Mouse (Mus musculus): Measurements from ENCODE around the gene Coq3. TPM values are rescaled to one million over a fixed set of nuclear protein-coding genes. Genes with fewer than 3 reads are reported as not detected.

Coq3 gene
- 11.0 TPM for polyA plus RNA-seq (2014; fragmentation: Illumina TruSeq; extraction: RNeasy Lipid Tissue Mini Kit (QIAGEN cat#74804); ENCODE audit: low read depth, low replicate concordance)

GRCm38 (mm10) chr4:21879565-21880220, at the start of gene Coq3:
TSS of gene Coq3 (plus strand) at chr4:21879673.

GRCm38 (mm10) chr4:21847481-21848286, 31.8 kb upstream of the Coq3 start, which contains the start of gene Pnisr:
TSS of gene Pnisr (plus strand) at chr4:21847583.

GRCm38 (mm10) chr4:21930971-21931771, 51.7 kb downstream of the Coq3 start, which contains the start of gene Faxc:
TSS of gene Faxc (plus strand) at chr4:21931329.

Other genes starting within 250 kb of the Coq3 start
- gene Prdm13, start 193.7 kb upstream of the Coq3 start, polyA plus RNA-seq (2014; fragmentation: Illumina TruSeq; extraction: RNeasy Lipid Tissue Mini Kit (QIAGEN cat#74804); ENCODE audit: low read depth, low replicate concordance): not detected
- gene Ccnc, start 152.0 kb upstream of the Coq3 start, polyA plus RNA-seq (2014; fragmentation: Illumina TruSeq; extraction: RNeasy Lipid Tissue Mini Kit (QIAGEN cat#74804); ENCODE audit: low read depth, low replicate concordance): 92.3 TPM
- 45.6 TPM for gene Usp45, start 112.5 kb upstream of the Coq3 start, polyA plus RNA-seq (2014; fragmentation: Illumina TruSeq; extraction: RNeasy Lipid Tissue Mini Kit (QIAGEN cat#74804); ENCODE audit: low read depth, low replicate concordance)
- gene Tstd3, start 112.5 kb upstream of the Coq3 start, polyA plus RNA-seq (2014; fragmentation: Illumina TruSeq; extraction: RNeasy Lipid Tissue Mini Kit (QIAGEN cat#74804); ENCODE audit: low read depth, low replicate concordance): 41.6 TPM
- 372 TPM for gene Pnisr, start 32.1 kb upstream of the Coq3 start, polyA plus RNA-seq (2014; fragmentation: Illumina TruSeq; extraction: RNeasy Lipid Tissue Mini Kit (QIAGEN cat#74804); ENCODE audit: low read depth, low replicate concordance)
- 7.5 TPM for gene Faxc, start 51.7 kb downstream of the Coq3 start, polyA plus RNA-seq (2014; fragmentation: Illumina TruSeq; extraction: RNeasy Lipid Tissue Mini Kit (QIAGEN cat#74804); ENCODE audit: low read depth, low replicate concordance)

All from sigmoid colon, adult 10 weeks (tissue).